Mouse (Mus musculus): Measurements from ENCODE around the gene Olfr679.
"Not testable (repeated sequence)": the region's sequence is repeated elsewhere in the genome, so short reads cannot be mapped to it uniquely, and the experiment has no call there.

Gene Olfr679

DNA sequence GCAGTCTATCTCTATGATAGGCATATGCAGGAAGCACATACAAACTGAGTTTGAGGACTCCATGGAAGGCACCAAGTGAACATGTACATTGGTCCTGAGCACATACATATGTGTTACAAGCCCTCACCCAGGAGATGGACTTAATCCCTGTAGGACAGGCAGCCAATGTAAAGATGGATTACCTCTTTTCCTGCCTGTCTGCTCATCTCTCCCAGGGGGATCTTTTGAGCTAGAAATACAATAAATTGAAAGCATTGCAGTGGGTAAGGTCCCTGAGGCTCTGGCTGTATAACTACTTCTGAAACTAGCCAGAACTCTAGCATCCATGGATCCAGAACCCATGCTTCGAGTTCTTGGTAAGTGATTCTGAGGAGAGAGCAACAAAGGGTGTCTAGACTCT, at the start of gene Olfr679:
Olfr679 (plus strand) TSS at position 301 of the 400 bp plus-strand sequence.
- DNase-seq (ENCODE audit: low spot score) = no peak

DNA sequence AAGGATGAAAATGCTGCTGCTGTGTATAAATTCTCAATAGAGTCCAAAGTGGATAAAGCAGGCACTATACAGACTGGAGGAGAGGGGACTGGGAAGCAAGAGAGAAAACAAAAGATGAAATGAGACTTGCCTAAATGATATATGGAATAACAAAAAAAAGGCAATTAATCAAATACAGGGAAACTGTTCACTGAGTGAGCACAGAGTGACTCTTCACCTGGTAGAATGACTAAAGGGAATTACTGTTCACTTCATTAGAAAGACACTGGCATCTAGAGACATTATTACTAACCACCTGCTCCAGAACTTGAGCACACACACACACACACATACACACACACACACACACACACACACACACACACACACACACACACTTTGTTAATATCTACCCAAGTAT, 48.6 kb upstream of the Olfr679 start, which contains the start of gene Olfr676:
Olfr676 (plus strand) TSS at position 301 of the 400 bp plus-strand sequence.
- DNase-seq (ENCODE audit: low spot score) = no peak

GRCm38 (mm10) chr7:105033836-105034235, 47.2 kb upstream of the Olfr679 start:
- not testable (repeated sequence) for DNase-seq (ENCODE audit: low spot score)

GRCm38 (mm10) chr7:105058951-105059350, 22.1 kb upstream of the Olfr679 start:
- DNase-seq (ENCODE audit: low spot score) = no peak

- DNase-seq (ENCODE audit: low spot score) = no peak
Observed at GRCm38 (mm10) chr7:105064175-105064574, 16.8 kb upstream of the Olfr679 start, which contains the start of gene Olfr678. Gene Olfr678 (plus strand): TSS chr7:105064475.

DNA sequence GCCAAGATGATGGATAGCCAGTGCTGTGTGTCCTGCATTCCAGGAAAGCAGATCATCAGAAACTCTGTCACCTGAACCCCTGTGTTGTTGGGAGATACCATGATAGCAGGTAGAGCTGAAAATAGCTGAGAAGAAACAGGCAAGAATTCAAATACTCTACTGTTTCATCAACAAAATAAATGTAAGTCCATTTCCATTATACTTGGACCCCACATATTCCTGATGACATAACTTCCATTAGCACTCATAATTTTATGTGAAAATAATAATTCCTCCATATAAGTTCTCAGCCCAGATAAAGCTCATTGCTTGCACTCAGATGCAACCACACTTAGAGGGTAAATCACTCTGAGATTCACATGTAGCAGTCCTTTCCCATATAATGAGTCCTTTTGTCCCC, 11.7 kb downstream of the Olfr679 start, which contains the start of gene Olfr680-ps1:
Olfr680-ps1 (minus strand) TSS at position 101 of the 400 bp plus-strand sequence.
- not testable (repeated sequence) for DNase-seq (ENCODE audit: low spot score)

DNA sequence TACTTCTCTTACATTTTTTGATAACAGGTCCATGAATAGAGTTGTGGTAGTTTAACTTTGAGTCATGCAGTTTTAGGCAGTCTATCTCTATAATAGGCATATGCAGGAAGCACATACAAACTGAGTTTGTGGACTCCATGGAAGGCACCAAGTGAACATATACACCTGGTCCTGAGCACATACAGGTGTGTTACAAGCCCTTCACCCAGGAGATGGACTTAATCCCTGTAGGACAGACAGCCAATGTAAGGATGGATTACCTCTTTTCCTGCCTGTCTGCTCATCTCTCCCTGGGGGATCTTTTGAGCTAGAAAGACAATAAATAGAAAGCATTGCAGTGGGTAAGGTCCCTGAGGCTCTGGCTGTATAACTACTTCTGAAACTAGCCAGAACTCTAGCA, 35.5 kb downstream of the Olfr679 start, which contains the start of gene Olfr681:
Olfr681 (plus strand) TSS at position 301 of the 400 bp plus-strand sequence.
- no peak for DNase-seq (ENCODE audit: low spot score)
